Mouse (Mus musculus): ENCODE measurements around the gene Awat2.
"Not testable (repeated sequence)": the region's sequence is repeated elsewhere in the genome, so short reads cannot be mapped to it uniquely, and the experiment has no call there.

Awat2 gene

GRCm38 (mm10) chrX:100442617-100443016, at the start of gene Awat2:
Gene Awat2 (minus strand): TSS chrX:100442717.
- not testable (repeated sequence) for DNase-seq (ENCODE audit: low read depth)

GRCm38 (mm10) chrX:100480317-100480716, 37.8 kb upstream of the Awat2 start:
- DNase-seq (ENCODE audit: low read depth): peak; percentile 85

DNA sequence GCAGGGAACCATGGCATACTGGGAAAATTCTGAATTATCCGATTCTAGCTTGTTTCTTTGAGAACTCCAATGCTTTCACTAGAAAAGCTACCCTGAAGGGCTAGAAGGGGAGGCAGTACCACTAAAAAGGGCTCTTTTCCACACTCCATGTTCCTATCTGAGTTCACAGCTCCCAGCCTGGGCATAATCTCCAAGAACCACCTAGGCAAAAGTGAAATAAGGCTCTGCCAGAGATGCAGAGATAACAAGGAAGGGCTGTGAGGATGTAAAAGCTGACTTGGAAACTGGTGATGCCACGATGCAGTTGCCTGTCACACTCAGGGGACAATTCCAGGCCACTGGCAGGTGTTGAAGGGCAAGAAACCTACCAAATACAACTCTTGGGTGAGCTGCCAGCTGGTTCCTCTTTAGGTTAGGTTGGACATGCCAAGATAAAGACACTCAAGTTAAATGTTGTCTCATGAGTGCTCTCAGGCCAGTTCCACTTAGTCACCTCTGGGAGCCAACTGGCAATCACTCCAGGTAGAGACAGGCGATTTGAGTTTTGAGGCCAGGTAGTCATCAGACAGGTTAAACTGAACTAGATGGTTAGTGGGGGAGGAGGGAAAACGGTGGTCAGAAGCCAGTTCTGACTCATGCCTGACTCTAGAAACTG, 33.2 kb upstream of the Awat2 start:
- DNase-seq (ENCODE audit: low read depth): peak; percentile 9

DNA sequence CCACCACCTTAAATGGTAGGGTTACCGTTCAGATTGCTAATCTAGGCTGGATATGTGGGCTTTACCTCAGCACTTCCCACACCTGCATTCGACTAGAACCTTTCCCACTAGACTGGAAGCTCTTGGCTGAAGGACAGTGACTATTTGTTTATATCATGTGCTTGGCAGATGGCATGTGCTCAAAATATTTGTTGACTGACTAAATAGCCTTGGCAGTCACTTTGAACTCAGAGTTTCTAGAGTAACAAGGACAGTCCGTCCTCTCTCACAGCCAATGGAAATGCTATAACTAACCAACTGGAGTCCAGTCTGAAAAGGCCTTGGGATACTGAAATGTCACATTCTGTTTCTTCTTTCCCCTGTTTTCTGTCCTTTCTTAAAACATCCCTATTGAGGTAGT, 29.0 kb upstream of the Awat2 start:
- DNase-seq (ENCODE audit: low read depth): no peak

GRCm38 (mm10) chrX:100470126-100470525, 27.6 kb upstream of the Awat2 start:
- DNase-seq (ENCODE audit: low read depth): no peak

- peak; percentile 66 for DNase-seq (ENCODE audit: low read depth)
Observed at GRCm38 (mm10) chrX:100468047-100468446, 25.5 kb upstream of the Awat2 start.

GRCm38 (mm10) chrX:100443532-100443931, 1.0 kb upstream of the Awat2 start:
- no peak for DNase-seq (ENCODE audit: low read depth)

GRCm38 (mm10) chrX:100432311-100432710, 10.2 kb downstream of the Awat2 start:
- DNase-seq (ENCODE audit: low read depth): no peak

- DNase-seq (ENCODE audit: low read depth): no peak
Observed at GRCm38 (mm10) chrX:100428693-100429092, 13.8 kb downstream of the Awat2 start, which contains the start of gene Otud6a. Gene Otud6a (plus strand): TSS chrX:100429013.

- DNase-seq (ENCODE audit: low read depth): no peak
Observed at GRCm38 (mm10) chrX:100409245-100409644, 33.3 kb downstream of the Awat2 start.

DNA sequence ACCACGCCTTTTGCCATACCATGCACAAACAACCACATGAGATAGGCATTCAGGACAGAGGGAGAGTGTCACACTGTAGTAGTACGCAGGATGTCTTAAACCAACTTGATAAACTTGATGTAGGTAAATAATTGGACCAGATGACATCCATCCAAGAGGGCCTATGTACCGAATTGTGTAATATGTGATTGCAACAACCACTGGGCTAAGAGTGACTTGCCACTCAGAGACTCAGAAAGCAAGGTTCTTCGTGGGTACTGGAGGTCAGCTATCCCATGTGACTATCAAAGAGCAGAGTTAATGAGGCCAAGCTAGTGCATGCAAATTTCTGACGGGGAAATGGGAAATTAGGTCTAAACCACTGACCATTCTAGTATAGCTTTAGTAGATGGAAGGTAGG, 40.9 kb downstream of the Awat2 start:
- no peak for DNase-seq (ENCODE audit: low read depth)

DNA sequence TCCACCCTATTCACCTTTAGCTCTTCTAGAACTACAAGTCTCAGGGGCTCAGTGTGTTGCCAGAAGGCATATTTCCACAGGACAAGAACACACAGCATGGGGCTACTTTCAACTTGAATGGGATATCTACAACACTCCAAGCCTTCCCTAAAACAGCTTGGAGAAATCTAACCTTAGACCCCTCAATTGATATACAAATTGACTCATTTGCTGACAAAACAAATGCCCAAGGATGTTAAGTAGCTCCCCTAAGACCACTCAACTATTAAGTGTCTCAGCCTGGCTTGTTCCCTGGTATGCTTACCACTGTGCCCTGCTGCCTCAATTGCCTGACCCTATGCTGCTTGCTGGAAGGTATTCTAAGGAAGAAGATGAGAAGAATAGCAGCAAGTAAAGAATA, 41.6 kb downstream of the Awat2 start:
- DNase-seq (ENCODE audit: low read depth): no peak

- peak; percentile 66 for DNase-seq (ENCODE audit: low read depth)
Observed at GRCm38 (mm10) chrX:100395026-100395425, 47.5 kb downstream of the Awat2 start.

DNA sequence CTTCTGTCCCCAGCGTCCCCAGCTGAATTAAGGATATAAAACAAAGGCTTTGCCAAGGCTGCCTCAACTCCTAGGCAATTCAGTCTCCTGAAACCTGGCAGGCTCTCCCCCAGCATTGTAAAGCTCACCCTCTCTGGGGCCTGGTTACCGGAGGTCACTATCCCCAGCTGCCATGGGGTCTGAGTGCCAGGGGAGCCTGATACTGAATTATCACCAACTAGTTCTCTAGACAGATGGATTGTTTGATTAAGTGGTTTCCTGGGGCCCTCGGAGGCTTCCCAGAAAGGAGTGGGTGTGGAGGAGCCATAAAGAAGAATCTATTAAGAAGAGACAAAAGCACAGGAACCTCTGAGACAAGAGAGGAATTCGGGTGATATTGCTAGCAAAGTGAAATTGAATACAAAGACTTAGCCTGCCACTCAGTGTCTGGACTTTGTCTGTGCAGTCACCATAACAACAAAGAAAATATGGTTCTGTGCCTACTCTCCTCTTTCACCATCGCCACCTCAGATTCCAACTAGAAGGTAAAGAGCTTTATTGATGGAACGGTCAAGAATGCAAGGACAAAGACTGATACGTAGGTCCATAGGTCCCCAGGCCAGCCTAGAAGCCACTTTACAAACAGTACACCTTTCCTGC, 48.2 kb downstream of the Awat2 start:
- DNase-seq (ENCODE audit: low read depth): peak; percentile 7

GRCm38 (mm10) chrX:100392304-100392703, 50.2 kb downstream of the Awat2 start:
- peak; percentile 46 for DNase-seq (ENCODE audit: low read depth)

DNA sequence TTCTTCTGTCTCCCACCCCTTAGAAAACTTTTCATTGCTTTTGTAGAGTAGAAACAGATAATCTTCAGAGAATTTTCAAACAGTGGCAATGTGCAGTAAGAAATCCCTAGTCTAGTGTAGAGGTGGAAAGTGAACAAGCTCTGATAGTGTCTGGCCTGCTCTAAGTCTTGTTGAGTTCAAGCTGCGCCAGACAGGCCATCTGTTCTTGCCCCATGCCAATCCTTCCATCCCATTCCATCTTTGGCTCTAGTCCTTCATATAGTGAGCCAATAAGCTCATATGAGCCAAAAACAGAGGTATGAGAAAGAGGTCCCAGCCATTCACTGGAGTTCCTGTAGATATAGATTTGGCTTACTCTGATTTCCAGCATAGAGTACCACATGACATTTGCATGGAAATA, 52.6 kb downstream of the Awat2 start:
- DNase-seq (ENCODE audit: low read depth): no peak

DNA sequence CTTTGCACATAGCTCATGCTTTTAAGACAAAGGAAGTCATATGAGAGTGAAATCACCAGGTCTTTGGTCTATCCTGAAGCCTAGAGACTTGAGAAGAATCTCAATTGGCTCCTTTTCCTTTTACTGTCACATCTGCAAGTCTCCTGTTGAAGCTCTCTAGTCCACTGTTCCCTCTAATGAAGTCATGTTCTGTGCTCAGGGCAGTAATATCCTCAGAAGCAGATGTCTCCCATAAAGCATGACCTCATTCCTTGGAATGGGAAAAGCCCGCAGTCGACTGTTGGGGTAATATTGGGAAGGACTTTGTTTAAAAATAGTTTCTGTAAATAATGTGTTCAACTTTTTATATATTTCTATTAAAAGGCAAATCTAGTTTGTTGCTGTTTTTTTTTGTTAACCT, 85.5 kb downstream of the Awat2 start:
- no peak for DNase-seq (ENCODE audit: low read depth)
